Mouse (Mus musculus): ENCODE results near the gene Wdr60. TPM values are rescaled to one million over a fixed set of nuclear protein-coding genes. Genes with fewer than 3 reads are reported as not detected.
A peak's percentile ranks its signal among the peaks of the same experiment; 100 is the strongest.
"Not testable (repeated sequence)": the region's sequence is repeated elsewhere in the genome, so short reads cannot be mapped to it uniquely, and the experiment has no call there.

The Wdr60 gene
- 10 to 100 TPM; 11.8 to 12.1 TPM for total RNA-seq (2021)
- long read RNA-seq, experiment 1, transcript Wdr60-203 (3 exons, 1,404 nt) = major isoform, 5 of 14 reads
- long read RNA-seq, experiment 1, partial matches to known transcripts = 4 of 14 reads
- long read RNA-seq, experiment 1, other reads (novel, unspliced or antisense) = 1 of 14 reads
- long read RNA-seq, experiment 2, transcript Wdr60-201 (22 exons, 3,721 nt) = major isoform, 5 of 11 reads
- long read RNA-seq, experiment 2, partial matches to known transcripts = 0 of 11 reads
- long read RNA-seq, experiment 2, other reads (novel, unspliced or antisense) = 6 of 11 reads

DNA sequence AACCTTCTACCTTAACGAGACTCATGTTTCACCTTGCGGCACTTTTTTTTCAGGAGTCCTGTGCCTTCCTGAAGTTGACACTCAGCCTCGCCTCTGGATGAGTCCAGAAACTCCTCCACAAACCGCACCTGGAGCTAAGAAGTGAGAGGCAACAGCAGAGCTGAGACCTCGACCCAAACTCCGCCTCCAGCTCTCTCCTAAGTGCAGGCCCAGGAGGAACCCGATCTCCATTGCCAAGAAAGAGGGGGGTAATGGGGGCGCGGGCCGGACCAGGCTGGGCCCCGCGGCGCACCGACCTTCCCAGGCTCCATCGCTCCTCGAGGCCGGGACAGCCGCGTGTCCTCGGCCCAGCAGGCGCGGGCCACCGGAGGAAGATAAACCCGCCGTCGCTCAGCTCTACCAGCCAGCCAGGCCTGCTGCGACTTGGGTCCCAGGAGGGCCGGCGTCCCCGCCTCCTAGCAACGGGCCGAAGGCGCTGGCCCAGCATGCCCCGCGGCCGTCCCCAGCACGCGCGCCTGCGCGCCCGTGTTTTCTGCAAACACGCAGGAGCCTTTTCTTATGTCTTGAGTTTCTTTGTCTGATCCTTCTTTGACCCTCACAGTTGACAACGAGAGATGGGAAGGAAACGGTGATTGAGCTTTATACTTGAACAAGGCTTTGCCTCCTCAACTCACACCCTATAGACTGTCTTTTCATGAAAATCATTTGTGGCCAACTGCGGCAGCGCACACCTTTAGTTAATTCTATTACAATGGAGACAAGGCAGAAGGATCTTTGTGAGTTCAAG is at the start of gene Wdr60:
TSS of gene Wdr60 (minus strand) at position 468 of the 787 bp plus-strand sequence.
- DNase-seq = peak; percentile 94

DNA sequence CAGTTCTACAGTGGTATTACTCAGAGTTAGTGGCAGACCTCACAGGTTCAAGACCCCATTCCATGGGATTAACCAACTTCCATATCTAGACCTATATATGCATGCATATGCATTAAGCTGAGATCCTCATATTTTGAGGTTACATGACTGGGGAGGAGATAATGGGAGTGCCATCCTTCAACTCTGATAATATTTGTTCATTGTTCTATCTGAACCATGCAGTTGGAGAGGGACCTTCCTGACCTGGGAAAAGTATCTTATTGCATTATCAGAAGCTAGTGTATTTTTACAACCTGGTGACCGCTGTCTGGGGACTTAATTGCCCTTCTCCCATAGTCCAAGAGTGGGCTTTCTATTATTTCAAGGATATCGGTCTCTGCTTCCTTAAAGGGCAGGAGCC is 45.8 kb upstream of the Wdr60 start:
- DNase-seq = no peak

DNA sequence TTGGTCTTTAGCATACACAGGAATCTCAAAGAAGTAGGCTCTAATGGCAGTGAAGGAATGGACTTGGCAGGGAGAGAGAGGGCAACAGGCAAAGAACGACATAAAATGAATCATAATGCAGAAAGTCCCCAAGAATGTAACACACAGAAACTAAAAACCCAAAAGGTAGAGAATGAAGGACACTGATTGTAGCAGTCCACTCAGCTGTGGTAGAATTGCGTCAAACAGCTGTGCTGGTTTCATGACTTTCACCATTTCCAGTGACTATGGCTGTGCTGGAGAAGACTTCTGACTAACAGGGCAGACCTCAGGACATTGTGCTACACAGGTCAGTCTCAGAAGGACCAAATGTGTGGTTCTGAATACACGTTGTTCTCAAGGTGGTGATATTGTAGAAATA is 45.0 kb upstream of the Wdr60 start:
- no peak for DNase-seq

DNA sequence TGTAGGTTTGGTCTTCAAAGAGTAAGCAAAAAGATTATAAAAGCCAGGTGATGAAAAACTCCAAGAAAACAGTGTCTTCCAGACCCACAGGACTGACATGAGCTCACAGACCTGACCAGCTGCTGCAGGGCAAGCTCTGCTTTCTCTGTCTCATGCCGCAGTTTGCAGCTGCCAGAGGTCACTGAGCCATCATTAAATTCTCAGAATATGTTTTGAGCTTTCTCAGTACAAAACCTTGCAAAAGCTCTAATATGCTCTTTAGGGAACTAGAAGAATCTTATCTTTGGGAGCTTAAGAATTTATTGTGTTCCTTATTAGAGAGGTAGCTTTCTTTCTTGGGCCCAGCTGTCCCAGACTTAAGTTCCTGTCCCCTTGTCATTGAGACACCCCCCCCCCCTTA is 43.2 kb upstream of the Wdr60 start:
- DNase-seq = peak; percentile 15

DNA sequence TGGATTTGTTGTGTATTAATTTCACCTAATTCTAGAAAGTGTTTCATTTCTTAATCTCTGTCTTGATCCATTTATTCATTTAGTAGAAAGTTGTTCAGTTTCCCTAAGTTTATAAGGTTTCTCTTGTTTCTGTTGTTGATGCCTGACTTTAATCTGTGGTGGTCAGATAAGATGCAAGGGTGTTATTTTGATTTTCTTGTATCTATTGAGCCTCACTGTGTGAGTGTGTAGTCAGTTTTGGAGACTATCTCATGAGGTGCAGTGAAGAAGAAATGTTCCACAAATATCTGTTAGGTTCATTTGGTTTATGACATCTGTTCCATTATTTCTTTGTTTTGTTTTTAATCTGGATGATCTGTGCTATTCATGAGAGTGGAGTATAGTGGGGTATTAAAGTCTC is 39.4 kb upstream of the Wdr60 start:
- DNase-seq = no peak

DNA sequence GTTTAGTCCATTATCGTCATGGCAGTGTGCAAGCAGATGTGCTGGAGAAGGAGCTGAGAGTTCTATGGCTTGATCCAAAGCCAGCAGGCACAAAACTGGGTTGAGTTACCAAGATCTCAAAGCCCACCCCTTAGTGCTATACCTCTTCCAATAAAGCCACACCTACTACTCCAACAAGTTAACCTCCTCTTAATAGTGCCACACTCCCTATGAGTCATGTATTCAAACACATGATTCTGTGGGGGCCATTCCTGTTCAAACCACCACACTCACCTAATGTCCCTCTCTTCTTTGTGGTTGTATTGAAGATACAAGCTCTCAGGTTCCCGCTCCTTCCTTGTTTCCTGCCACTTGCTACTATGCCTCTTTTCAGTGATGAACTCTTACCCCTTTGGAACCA is 37.1 kb upstream of the Wdr60 start:
- DNase-seq = no peak

DNA sequence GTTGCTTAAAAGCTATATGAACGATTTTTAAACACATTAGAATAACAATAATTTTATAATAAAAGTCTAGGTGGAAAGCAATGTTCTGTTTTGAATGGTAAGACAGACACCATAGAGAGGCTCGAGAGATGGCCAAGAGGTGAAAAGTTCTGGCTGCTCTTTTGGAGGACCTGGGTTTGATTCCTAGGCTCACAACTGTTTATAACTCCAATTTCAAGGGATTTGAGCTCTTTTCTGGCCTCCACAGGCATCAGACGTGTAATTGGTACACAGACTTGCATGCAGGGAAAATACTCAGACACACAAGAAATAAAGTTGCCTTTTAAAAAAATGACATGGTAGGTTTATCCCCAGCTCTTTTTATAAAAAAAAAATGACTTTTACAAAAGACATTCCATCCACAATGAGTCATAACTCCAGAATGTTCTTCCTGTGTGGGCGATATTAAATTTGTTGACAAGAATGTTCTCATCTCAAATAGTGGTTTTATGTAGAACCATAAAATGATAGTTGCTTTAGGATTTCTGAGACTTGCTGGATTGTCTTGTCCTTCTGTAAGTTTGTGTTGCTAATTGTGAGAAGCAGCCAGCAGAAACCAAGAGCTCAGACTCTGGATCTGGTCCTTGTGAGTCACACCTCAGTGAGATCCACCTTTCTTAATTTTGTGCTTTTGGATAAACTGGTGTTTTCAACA is 30.9 kb upstream of the Wdr60 start:
- no peak for DNase-seq

DNA sequence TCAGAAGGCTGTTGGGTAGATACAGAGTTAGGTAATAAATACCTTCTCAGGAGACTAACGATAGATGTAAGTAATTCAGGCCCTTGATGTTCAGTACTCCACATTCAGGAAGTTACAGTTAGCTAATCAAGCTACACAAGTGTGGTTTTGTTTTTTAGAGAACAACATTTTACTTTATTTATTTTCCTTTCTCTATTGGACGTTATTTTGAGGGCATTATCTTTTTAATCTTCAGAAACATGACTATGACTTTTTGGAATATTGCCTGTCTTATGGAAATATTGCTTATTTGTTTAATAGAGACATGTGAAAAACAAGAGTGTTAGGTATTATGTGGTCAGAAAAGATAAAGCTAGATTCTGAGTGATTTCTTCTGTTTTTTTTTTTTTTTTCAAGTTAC is 30.4 kb upstream of the Wdr60 start:
- no peak for DNase-seq

DNA sequence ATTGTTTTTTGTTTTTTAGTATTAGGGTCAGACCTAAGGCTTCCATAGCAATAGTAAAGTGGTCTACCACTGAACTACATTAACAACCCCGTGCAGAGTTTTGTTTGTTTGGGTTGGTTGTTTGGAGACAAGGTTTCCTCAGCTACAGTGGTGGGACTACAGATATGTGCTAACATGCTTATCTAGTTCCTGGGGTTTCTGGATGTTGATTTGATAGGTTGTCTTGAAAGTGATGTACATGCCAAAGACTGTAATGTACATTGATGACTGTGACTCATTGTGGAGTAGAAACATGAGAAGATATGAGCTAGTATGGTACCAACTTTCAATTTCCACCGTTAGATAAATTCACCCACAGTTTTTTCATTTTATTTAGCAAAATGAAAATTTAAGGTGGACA is 20.7 kb upstream of the Wdr60 start:
- DNase-seq = no peak

DNA sequence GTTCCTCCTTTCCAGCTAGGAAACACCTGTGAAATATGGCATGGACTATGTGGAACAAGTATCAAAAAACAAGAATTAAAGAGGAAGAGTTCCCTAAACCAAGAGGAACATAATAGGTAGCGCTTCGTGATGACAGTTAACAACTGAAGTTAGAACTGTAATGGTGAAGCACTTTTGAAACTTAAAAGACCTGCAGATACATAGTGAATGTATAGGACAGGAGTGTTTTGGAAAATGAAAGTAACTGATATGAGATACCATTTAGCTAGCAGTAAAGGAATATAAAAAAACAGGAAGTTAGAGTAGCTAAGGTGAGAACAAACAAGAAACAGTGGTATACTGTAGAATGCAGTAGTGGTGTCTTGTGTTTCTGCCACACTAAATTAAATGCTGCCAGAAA is 20.0 kb upstream of the Wdr60 start:
- no peak for DNase-seq

DNA sequence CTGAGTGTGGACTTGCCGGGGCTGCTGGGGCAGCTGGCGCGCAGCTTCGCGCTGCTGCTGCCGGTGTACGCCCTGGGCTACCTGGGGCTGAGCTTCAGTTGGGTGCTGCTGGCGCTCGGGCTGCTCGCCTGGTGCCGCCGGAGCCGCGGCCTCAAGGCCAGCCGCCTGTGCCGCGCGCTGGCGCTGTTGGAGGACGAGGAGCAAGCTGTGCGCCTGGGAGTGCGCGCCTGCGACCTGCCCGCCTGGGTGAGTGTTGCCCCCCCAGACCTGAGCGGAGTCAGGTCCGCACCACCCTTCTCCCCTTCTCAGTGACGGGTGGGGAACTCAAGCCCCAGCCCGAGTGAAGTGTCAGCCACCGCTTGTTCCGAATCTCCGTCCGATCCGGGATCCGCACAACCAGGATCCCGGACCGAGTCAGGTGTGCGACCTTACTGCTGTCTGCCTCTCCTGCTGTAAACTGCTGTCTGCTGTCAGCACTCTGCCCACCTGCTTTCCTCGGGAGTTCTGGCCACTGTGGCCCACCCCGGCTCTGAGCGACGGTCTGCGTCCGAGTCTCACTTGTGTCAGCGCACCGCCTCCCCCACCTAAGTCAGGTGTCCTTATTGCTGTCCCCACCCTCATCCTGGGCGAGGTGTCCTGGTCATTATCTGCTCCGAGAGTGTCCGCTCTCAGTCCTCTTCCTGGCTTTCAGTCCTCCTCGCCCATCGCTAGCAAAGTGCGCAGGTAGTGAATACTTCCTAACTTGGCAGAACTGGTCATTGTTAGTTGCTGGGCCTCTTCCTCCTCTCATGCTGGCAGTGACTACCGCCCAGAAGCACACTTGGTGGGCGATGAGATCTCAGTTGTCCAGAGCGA is 18.8 kb upstream of the Wdr60 start:
- peak; percentile 74 for DNase-seq

DNA sequence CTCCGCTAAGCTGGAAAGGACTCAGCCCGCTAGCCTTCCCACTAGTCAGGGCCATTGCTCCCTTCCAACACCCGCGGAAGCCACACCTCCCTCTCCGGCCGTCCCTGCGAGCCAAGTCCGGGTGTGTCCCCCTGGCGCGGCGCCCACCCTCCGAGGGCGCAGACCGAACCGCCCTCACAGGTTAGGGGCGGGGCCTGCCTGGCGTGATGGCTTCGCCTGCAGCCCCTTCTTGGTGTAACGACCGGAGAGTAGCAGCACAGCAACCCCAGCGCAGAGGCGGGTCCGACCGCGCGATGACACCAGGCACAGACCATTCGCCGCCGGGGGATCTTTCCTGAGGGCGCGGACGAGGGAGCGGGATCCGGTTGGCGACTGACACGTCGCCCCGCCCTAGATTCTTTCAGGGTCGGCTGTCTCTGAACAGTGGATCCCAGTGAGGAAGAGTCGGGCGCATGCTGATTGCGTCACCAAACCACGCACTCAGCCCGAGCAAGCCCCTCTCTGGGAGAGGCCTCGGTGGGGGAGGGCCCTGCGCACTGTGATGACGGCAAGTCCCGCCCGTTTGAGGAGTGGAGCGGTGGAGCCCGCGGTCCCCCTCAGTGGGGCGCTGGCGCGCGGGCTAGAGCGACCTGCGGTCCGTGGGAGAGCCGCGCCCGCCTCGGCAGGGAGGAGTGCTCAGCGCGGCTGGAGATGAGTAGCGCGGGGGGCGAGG is 18.0 kb upstream of the Wdr60 start, which contains the start of gene Esyt2:
TSS of gene Esyt2 (plus strand) at position 544 of the 712 bp plus-strand sequence.
- DNase-seq = peak; percentile 100

DNA sequence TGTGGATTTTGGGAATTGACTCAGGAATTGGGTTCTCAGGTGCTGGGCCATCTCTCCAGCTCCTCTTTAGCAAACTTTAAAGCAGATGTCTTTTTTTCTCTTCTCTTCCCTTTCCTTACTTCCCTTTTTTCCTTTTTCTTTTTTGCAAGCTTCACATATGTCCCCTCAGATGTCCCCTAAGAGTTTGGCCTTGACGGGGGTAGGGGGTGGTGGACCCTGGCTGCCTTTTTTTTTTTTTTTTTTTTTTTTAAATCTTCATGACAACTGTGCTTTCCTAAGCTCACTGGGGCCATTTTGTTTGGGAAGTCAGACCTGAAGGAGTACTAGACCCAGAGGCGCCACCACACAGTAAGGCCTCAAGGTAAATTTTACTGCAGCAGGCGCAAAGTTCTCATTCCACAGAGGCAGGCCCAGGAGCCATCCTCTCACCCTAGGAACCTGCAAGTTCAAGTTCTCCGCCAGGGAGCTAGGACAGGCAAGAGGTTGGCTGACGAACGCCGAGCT is 17.4 kb upstream of the Wdr60 start:
- no peak for DNase-seq

DNA sequence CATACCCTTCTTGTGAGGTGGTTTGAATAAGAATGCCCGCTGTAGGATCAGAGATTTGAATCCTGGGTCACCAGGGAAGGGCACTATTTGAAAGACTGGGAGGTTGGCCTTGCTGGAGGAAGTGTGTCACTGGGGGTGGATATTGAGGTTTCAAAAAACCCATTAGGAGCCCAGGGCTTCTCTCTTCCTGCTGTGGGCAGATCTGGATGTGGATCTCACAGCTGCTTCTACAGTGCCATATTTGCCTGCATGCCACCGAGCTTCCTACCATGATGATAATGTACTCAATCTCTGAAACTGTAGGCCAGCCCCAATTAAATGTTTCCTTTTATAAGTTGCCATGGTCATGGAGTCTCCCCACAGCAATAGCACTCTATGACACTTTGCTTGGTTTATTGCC is 16.4 kb upstream of the Wdr60 start:
- DNase-seq = no peak

DNA sequence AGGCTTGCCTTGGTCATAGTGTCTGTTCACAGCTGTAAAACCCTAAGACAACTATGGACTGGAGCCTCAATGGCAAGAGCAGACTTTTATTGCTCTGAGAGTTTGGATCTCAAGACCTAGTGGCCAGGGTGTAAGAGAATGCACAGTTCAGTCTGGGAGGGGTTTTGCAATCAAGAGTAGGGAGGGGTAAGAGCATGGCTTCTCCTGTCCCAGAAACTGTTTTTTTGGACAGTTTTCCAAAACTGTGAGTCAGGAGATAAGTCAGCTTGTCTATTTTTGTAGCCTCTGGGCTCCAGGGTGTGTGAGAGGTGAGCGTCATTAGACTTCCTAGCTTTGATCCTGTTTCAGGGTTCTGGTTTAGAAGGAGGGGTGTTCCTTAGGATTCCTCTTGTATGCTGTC is 15.7 kb upstream of the Wdr60 start:
- no peak for DNase-seq

DNA sequence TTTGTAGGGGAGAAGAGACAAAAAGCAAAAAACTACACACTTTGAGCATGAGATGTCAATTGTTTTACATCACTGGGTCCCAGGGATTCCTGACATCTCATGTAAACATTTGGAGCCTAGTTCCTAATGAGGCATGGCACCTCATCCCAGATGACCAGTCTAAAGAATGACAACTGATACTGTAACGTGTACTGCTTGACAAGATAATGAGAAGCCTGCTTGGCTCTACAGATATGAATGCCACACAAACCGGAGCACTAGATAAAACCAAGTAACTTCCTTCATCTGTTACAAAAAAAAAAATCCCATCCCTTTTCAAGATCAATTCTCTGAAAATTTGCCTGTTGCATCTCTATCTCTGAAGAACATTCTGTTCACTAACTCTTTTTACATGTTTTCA is 14.1 kb upstream of the Wdr60 start:
- DNase-seq = no peak

DNA sequence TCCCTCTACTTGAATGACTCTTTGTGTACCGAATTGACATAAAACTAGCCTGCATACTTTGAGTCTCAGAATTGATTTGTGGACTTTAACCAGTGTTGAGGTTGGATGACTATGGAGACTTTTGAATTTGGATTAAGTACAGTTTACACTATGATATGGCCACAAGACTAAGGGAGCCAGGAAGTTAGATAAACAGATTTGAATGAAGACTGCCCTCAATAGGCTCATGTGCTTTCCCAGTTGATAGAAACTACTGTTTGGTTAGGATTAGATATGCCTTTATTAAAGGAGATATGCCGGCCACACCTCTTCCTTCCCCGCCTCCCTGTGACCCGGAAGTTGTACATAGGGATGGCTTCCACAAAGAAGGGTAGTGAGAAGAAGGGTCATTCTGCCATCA is 12.8 kb upstream of the Wdr60 start:
- DNase-seq = no peak

DNA sequence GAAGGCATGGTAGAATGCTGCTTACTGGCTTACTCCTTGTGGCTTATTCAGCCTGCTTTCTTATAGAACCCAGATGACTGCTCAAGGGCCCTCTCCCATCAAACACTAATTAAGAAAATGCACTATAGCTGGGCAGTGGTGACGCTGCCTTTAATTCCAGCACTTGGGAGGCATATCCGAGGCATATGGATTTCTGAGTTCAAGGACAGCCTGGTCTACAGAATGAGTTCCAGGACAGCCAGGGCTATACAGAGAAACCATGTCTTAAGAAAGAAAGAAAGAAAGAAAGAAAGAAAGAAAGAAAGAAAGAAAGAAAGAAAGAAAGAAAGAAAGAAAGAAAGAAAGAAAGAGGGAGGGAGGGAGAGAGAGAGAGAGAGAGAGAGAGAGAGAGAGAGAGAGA is 12.3 kb upstream of the Wdr60 start, which contains the start of gene Gm11027:
TSS of gene Gm11027 (plus strand) at position 301 of the 400 bp plus-strand sequence.
- not testable (repeated sequence) for DNase-seq

DNA sequence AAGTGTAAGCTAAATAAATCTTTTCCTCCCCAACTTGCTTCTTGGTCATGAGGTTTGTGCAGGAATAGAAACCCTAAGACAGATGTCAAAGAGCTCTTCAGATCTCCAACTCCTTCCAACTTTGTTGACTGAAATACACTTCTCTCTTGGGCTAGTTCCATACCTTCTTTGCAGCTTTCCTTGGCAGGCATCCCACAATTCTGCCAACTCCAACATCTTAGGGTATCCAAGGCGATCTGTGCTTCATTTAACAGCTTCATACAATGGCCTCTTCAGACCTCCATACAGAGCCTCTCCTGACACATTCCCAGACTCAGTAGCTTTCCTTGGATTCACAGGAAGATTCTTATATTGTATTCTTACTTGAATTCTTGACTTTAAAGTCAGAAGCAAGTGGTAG is 10.9 kb upstream of the Wdr60 start:
- DNase-seq = no peak

DNA sequence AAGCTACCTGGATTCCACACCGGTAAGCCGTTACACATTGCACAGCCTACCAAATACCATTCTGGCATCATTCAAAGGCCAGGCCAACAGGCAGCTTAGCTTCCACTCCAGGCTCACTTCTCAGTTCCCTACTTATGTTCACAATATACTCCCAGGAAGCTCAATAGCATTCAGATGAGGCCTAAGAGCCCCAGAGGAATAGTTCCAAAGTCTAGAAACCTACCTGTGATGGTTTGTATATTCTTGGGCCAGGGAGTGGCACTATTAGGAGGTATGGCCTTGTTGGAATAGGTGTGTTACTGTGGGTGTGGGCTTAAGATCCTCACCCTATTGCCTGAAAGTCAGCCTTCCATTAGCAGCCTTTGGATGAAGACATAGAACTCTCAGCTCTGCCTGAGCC is 8.2 kb upstream of the Wdr60 start:
- no peak for DNase-seq

DNA sequence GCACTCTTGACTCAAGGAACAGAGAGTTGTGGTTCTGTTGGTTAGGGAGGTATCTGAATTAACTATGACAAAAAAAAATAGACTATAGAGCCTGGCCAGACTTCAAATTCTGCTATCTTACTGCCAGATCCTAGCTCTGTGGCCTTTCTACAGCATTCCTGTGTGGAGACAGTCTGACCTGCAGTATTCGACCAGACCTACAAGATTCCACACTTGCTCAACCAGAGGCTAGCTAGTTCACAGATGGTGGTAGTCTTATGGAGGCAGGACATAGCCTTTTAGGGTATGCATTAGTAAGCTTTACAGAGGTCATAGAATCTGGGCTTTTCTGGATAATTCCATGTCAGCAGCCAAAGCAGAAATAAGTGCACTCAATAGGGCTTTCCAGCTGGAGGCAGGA is 7.7 kb upstream of the Wdr60 start:
- no peak for DNase-seq
